Mouse (Mus musculus) CH12.LX (cell line): ENCODE data around the gene Cd96.

Experiments
- CHD1 ChIP-seq: IDR thresholded peaks from 2 replicates; pipeline ENCODE4 v1.6.1; 2012; ENCODE audit warnings: low read depth, low read length, improper control_type of control experiment, inconsistent platforms
- CHD2 ChIP-seq: IDR thresholded peaks from 2 replicates; pipeline ENCODE4 v1.6.1; 2011; ENCODE audit warnings: low read length, improper control_type of control experiment
- CTCF ChIP-seq, 2 experiments: IDR thresholded peaks in 1 of 2; conservative IDR thresholded peaks in 1 of 2; 2 replicates each; pipeline ENCODE4 v1.5.1; 2011 to 2012; ENCODE audit warnings: low read depth in 2 of 2, low read length in 2 of 2, improper control_type of control experiment in 1 of 2, inconsistent platforms in 1 of 2, mild to moderate bottlenecking in 1 of 2, moderate library complexity in 1 of 2
- ELF1 ChIP-seq: IDR thresholded peaks from 2 replicates; pipeline ENCODE4 v1.6.1; 2014; ENCODE audit warnings: low read depth, mild to moderate bottlenecking, inconsistent platforms, low read length, improper control_type of control experiment
- EP300 ChIP-seq: IDR thresholded peaks from 2 replicates; pipeline ENCODE4 v1.6.1; 2011; ENCODE audit warnings: low read length, improper control_type of control experiment
- HCFC1 ChIP-seq: IDR thresholded peaks from 2 replicates; pipeline ENCODE4 v1.6.1; 2012; ENCODE audit warnings: low read depth, mild to moderate bottlenecking, inconsistent platforms, low read length, improper control_type of control experiment
- JUN ChIP-seq: IDR thresholded peaks from 2 replicates; pipeline ENCODE4 v1.6.1; 2011; ENCODE audit warnings: low read depth, mild to moderate bottlenecking, low read length, improper control_type of control experiment, moderate library complexity; ENCODE audit not compliant: insufficient read depth
- NELFE ChIP-seq: IDR thresholded peaks from 2 replicates; pipeline ENCODE4 v1.6.1; 2011; ENCODE audit warnings: low read depth, low read length, improper control_type of control experiment
- RAD21 ChIP-seq: IDR thresholded peaks from 2 replicates; pipeline ENCODE4 v1.6.1; 2011; ENCODE audit warnings: low read depth, mild to moderate bottlenecking, low read length, improper control_type of control experiment, moderate library complexity
- TCF12 ChIP-seq: IDR thresholded peaks from 2 replicates; pipeline ENCODE4 v1.6.1; 2014; ENCODE audit warnings: low read depth, mild to moderate bottlenecking, inconsistent platforms, low read length, improper control_type of control experiment
- UBTF ChIP-seq: IDR thresholded peaks from 2 replicates; pipeline ENCODE4 v1.6.1; 2012; ENCODE audit warnings: low read depth, mild to moderate bottlenecking, inconsistent platforms, low read length, improper control_type of control experiment, moderate library complexity
- ZC3H11A ChIP-seq: IDR thresholded peaks from 2 replicates; pipeline ENCODE4 v1.6.1; 2012; ENCODE audit warnings: low read depth, mild to moderate bottlenecking, inconsistent platforms, low read length, improper control_type of control experiment
- ZNF384 ChIP-seq: IDR thresholded peaks from 2 replicates; pipeline ENCODE4 v1.6.1; 2012; ENCODE audit warnings: low read depth, low read length, improper control_type of control experiment, inconsistent platforms

- TF ChIP-seq CTCF (conservative IDR thresholded peaks at IDR 0.05 in 1 of 2, IDR thresholded peaks at IDR 0.05 in 1 of 2; ENCODE audit: low read depth in 2 of 2, low read length in 2 of 2) (no peak), EP300 (no peak), TCF12 (no peak), ZC3H11A (no peak), JUN (no peak), CHD2 (no peak), NELFE (no peak), ELF1 (no peak), HCFC1 (no peak), UBTF (no peak), ZNF384 (no peak), RAD21 (no peak), CHD1 (no peak)
These were observed 99.7 kb downstream of the Cd96 start for GRCm38 (mm10) chr16:46020396-46020795.
